Mouse (Mus musculus) thymus, adult 2 months (tissue): ENCODE measurements at regions not wholly inside any gene's neighbourhood (a gene's known extent, or its start where the extent isn't known, plus 50 kb on each side); places are given as distances from the start of the nearest gene placed in this dataset.

Experiments
- CTCF ChIP-seq: fragments of 200-500 bp; IDR thresholded peaks from 2 replicates; pipeline ENCODE4 v1.5.1; 2012; ENCODE audit warnings: mild to moderate bottlenecking, control low read depth, low read length, moderate library complexity, borderline replicate concordance; ENCODE audit not compliant: control insufficient read depth, poor library complexity, insufficient read depth; ENCODE audit errors: extremely low read depth
- POLR2A ChIP-seq: fragments of 200-500 bp; IDR thresholded peaks from 2 replicates; pipeline ENCODE4 v1.6.1; 2012; ENCODE audit warnings: mild to moderate bottlenecking, low read length, control low read depth, moderate library complexity; ENCODE audit not compliant: control insufficient read depth, poor library complexity, insufficient read depth; ENCODE audit errors: extremely low read depth

DNA sequence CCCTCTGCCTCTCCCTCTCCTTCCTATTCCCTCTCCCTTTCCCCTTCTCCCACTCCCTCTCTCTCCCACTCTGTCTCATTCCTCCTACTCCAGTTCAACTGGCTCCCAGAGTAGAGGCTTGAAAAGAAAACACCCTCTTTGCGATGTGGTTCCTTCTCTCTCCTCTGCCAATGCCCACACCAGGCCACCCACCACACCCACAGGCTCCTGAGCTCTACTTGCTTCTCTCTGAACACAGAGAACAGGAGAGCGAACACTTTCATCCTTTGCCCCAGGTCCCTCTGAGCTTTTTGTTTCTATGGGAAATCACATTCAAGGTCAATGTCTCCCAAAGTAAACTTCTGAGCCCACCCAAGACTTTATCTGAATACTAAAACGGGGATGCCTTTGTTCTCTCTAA is 155.8 kb downstream of the Insig2 start:
- TF ChIP-seq CTCF, result no peak
- TF ChIP-seq POLR2A, result no peak
